Mouse (Mus musculus): ENCODE results near the gene Zfp648.

The Zfp648 gene

GRCm38 (mm10) chr1:154220566-154220965 lies 19.6 kb downstream of the Zfp648 start:
- no peak for DNase-seq (ENCODE audit: low read depth, low spot score)

- no peak for DNase-seq (ENCODE audit: low read depth, low spot score)
These were observed 22.8 kb downstream of the Zfp648 start for GRCm38 (mm10) chr1:154223807-154224207.

GRCm38 (mm10) chr1:154232594-154232993 lies 31.6 kb downstream of the Zfp648 start:
- DNase-seq (ENCODE audit: low read depth, low spot score), result no peak

- DNase-seq (ENCODE audit: low read depth, low spot score), result no peak
These were observed 32.0 kb downstream of the Zfp648 start for GRCm38 (mm10) chr1:154233033-154233432.

GRCm38 (mm10) chr1:154234814-154235213 lies 33.8 kb downstream of the Zfp648 start:
- no peak for DNase-seq (ENCODE audit: low read depth, low spot score)

GRCm38 (mm10) chr1:154238876-154239275 lies 37.9 kb downstream of the Zfp648 start:
- no peak for DNase-seq (ENCODE audit: low read depth, low spot score)

- no peak for DNase-seq (ENCODE audit: low read depth, low spot score)
These were observed 50.2 kb downstream of the Zfp648 start for GRCm38 (mm10) chr1:154251186-154251585.

GRCm38 (mm10) chr1:154252739-154253138 lies 51.8 kb downstream of the Zfp648 start:
- no peak for DNase-seq (ENCODE audit: low read depth, low spot score)

Measured in A20 (cell line).